Mouse (Mus musculus): ENCODE results near the gene Ankrd60.
A peak's percentile ranks its signal among the peaks of the same experiment; 100 is the strongest.

Ankrd60 gene

DNA sequence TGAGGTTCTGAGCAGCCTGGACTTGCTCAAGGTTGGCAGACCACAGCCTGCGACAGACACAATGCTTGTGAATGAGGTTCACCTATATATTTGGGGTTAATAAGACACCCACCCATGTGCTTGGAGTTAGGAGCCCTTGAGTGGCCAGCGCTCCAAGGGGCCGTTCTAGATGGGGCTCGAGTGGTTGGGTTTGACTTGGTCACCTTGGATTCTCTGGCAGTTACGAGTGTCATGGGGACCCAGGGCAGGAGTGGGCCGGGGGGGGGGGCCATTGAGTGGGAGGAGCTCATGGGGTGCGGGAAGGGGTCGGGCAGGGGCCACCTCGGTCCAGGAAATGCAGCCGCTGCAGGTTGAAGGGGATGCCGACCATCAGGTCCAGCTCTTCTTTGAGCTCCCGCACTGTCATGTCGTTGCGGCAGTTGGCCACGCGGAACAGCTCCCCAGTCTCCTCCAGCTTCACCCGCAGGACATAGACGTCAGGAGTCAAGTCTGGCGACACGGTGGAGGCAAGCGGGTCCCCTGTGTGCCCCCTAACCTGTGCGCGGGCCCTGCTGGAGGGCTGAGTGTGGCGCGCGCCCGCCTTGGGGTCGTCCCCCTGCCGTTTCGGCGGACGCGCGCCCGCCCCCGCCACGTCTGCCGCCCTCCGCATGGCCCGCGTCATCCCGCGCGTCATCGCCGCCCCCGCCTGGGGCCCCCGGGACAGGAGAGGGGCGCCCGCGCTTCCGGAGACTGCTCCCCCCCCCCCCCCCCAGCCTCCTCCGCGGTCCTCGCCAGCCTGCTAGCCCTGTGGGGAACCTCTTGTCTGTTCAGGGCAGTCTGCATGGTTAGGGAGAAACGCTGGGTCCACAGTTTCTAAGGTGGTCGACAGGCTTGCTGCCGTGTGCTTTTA is at the start of gene Ankrd60:
TSS of gene Ankrd60 (minus strand) at position 697 of the 889 bp plus-strand sequence.
- DNase-seq (ENCODE audit: low read depth): no peak

DNA sequence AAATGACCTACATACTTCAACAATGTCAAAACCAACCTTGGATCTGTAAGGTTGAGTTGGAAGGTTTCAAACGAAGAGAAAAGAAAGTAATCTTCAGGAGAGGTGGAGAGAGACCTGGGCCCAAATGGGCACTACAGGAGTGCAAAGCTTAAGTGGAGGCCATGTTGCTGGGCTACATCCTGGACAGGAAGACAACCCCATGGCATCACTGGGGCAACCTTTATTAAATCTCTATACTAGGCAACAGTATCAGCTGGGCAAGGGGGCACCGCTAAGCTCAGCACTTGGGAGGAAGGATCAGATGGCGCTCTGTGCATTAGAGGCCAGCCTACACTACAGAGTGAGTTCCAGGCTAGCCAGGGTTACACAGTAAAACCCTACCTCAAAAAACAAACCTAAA is 47.6 kb upstream of the Ankrd60 start:
- DNase-seq (ENCODE audit: low read depth): no peak

DNA sequence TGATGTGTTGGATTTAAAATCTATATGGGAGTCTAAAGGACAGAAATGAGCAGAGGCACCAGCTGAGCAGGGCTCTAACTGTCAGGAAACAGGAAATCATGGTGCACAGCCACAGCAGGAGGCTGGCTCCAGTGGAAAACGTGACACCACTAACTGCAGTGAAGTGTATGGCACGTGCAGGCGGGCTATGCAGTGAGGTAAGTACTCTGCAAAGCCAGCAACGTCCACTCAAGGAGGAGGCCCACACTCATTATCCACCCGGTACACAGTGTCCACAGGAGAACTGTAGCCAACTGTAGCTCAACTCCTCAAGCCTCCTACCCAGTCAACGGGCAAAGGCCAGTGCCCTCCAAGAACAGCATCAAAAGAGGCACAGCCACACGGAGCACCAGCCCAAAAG is 46.5 kb upstream of the Ankrd60 start:
- DNase-seq (ENCODE audit: low read depth): no peak

DNA sequence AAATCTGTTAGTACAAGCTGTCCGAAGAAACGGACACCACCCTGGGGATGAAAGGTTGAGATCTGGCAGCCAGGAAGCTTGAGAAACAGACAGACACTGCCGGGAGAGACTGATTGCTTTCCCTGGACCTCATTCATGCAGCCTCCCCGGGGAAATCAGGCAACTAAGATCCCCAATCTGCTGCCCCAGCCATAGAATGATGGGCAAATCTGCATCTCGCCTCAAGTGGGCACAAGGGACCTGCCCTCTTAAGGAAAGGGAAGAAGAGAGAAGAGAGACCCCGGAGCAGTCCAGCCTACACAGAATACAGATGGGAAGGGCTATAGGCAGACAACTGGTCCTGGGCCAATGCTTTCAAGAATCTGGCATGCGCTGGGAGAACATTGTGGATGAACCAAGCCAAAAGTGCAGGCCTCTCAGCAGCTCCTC is 44.0 kb upstream of the Ankrd60 start:
- DNase-seq (ENCODE audit: low read depth): peak; percentile 23

DNA sequence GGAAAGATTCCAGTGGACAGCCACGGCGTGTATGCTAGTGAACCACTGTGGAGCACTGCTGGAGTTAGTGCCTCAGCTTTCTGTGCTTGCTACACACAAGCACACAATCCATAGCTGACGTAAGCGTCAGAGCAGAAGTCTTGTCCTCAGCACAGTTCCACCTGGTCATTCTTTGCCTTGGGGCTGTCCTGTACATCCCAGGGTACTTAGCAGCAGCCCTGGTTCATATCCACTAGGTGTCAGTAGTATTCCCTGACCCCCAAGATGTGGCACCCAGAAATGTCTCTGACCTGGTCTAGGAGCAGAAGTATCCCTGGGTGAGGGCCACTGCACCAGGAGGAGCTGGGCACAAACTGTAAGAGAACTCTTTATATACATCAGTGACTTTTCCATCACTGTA is 42.5 kb upstream of the Ankrd60 start:
- no peak for DNase-seq (ENCODE audit: low read depth)

DNA sequence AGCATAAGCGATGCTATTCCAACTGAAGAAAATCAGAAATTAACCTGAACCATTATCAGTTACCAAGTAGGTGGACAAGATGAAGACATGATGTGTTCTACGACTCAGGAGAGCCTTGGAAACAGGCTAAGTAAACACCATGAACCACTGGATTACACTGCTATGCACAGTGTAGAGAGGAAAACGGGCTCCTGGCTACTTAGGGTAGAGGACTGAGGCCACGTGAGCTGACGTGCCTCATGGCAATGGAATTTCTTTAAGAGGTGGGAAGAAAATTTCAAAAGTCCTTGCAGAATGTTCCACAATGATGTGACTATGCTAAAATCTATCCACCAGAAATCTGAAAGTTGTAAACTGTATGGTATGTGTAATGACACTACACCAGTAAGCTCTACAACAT is 41.0 kb upstream of the Ankrd60 start:
- no peak for DNase-seq (ENCODE audit: low read depth)

DNA sequence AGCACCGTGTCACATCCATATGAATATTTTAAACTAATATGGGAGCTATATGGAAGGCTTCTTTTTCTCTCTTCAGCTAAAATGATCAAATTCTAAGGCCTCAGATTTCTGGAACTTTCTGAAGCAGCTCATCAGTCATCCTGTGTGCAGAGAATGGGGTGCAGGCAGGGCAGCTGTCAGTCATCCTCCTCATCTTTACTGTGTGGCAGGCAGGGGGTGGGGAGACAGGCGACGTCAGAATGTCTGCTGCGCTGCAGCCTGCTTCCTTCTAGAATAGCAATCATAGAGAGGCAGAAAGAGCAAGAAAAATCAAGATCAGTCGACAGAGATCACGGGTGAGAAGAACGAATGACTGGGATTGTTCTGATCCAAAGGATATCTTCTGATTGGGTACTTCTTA is 38.0 kb upstream of the Ankrd60 start:
- no peak for DNase-seq (ENCODE audit: low read depth)

DNA sequence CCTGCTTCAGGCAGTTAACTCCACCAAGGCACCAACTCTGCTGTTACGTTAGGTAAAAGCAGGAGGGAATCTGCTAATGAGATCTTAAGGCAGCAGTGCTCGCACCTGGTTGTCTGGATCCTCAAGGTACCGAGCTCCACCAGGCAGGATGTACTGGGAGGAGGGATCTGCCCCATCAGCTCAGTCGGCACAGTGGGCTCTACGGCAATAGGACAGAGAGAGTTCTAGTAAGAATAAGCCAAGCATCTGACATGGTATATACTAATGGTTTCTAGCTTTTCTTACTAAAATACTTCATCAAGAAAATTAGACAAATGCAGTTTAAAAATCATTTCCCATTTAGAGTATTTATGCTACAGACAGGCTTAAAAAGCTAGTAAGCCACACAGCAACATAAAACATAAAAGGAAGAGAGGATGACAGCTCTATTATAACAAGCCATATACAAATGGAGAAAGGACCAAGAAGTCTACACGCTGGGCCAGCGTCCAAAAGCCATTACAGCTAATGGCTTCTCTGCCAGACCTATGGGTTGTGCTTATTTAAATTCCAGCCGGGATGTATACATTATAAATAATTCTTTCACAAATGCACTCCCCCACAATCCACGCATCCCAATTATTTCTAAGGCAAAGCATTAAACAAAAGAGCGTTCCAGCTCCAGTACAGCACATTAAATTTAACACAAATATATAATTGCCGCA is 37.4 kb upstream of the Ankrd60 start:
- DNase-seq (ENCODE audit: low read depth): no peak

DNA sequence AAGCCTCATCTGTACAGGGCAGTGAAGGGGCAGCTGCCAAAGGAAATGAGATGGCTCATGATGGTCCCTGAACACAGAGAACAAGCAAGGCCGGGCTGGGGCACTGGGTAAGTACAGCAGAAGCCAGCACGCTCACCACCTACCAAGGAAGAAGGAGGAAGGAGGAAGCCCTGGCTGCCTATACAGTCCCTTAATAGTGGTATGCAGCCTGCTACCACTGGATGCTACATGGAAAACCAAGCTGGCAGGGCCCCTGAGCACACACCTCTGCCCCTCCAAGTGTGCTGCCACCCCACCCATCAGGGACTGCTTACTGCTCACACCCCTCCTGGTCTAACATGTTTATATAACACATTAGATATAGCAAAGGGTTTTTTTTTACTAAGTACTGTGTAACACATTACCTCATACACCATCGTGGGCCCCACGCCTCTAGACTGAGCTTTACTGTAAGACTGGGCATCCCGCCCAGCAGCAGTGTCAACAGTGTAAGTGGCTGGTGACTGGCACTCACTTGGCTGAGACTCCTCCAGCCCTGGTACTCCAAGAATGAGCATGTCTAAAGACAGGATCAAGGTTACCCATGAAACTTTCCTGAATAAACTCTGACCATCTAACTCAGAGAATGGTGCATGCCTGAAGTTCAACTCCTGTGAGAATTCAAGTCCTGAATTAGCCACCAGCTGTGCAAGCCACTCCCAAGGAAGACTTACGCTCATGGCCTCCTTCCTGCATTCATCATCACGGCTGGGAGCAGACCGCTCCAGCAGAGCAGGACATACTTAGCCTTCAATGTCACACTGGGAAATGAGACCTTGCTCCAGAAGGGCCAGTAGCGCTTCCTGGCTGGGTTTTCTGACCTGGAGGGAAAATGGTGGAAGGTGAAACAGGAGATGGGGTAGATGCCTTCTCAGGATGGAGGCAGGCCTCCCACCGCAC is 30.1 kb upstream of the Ankrd60 start:
- peak; percentile 66 for DNase-seq (ENCODE audit: low read depth)

DNA sequence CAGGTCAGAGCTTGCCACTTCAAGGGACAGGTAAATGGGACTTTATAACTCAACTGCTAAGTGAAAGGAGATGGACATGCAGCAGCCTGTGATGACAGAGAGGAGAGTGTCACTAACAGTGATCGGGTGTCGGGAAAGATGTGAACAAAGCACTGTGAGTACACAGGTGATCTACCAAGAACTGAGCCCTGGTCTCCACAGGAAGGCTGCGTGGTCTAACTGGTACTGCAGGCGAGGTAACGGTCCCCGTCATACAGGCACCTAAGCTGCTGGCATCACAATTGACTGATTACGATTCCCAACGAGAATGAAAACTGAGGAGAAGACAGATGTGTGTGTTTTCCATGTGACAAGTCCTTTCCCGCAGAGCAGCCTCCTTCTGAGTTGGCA is 28.2 kb upstream of the Ankrd60 start:
- DNase-seq (ENCODE audit: low read depth): no peak

DNA sequence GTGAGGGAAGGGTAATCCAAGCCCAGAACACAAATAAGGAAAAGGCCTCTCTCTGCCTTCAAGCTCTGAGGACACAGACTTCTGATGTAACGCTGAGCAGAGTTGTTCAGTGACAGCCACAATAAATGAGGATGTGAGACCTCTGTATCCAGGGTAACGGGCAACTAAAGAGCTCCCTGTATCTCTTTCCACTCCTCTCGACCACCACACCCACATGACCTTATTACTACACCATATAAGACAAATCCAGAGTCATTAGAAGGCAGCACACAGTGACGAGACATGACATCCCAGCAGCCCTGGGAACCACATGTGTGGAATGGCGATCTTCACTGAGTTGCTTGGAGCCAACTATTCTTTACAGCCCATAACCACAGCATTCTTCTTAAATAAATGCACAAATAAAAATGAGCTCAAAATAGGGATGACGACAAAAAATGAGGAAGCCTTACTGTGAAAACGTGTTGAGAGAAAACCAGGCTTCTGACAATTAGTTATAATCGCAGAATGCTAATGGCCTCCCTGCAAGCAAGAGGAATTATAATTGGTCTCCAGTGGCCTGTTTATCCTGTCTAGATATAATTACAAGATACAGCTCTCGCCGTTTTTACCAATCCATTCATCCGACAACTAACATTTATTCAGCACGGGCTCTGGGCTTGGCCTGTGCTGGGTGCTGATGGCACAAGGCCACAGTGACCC is 27.7 kb upstream of the Ankrd60 start:
- DNase-seq (ENCODE audit: low read depth): no peak

DNA sequence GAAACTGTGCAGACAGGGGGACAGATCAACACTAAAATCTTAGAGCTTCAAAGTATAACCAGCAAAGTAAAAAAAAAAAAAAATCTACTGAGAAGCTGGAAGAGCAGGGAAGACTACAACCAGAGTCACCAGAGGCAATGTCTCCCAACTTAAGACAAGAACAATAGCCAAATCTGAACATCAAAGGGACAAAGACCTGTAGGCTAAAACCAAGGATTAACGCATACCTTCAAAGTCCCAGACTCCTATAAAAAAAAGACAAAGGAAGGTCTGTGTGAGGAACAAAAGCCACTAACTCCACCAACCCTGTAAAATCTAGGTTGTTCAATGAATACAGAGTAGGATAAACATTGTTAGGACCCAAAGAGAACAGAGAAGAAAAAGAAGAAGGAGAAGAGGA is 23.7 kb upstream of the Ankrd60 start:
- no peak for DNase-seq (ENCODE audit: low read depth)

DNA sequence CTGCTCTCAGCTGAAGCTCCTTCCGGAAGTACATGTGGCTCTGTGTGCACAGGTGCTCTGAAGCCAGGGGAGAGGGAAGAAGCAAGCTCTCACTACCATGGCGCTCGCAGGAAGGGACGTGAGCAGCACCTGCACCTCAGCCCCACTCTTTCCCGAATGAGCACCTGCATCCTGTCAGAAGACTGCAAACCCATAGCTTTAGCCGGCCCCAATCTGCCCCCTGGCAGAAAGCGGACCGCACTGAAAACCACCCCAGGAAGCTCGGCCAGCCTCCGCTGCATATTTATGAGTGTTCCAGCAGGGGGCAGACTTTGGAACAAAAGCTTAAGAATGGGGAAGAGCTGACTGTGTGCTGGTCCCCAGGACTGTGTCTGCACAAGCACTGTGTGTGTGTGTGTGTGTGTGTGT is 17.2 kb upstream of the Ankrd60 start:
- DNase-seq (ENCODE audit: low read depth): peak; percentile 36

DNA sequence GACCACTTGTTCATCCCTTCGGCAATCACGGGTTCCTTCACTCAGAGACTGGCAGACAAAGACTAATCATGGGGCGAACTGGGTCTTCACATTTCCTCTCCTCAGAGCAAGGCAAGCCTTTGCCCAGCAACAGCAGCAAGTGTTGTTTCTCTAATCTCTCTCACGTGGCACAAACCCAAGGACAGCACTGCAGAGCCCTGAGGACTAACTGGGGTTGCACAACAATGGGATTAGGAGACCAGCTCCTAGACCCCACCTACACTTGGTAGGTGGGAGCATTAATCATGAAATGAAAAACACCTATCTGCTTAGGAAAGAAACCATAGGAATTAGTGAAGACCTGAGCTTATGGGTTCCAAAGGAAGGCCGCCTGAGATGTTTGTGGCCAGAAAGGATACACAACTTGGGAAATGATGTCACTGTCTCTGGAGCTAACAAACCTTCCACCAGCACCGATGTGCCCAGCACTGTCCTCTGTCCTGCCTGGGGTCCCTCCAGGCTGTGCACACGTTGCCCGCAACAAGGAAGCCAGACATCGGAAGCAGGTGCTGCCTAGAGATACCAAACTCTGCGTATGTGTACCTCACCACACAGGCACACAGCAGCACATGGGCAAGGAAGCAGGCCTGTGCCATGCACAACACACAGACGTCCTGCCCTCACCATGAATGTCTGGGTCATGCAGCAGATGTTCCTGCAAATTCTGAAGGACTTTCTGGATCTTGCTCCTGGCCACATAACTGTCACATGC is 16.3 kb upstream of the Ankrd60 start:
- DNase-seq (ENCODE audit: low read depth): no peak

DNA sequence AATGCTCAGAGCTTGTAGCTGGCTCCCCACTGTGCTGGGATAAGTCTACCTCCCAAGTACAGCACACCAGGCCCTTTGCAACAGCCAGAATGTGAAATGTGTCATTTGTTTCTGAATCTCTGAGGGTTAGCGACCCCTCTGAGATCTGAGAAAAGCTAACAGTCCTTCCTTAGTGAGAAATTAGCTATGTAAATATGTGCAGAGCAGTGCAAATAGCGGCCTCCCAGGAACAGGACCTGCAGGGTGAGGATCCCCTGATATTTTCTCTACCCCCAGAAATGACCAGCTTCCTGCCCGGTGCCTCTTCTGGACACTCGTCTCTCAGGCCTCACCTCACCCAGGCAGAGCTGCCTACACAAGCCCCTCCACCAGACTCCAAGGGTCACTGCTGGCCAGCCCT is 15.7 kb upstream of the Ankrd60 start:
- DNase-seq (ENCODE audit: low read depth): no peak

DNA sequence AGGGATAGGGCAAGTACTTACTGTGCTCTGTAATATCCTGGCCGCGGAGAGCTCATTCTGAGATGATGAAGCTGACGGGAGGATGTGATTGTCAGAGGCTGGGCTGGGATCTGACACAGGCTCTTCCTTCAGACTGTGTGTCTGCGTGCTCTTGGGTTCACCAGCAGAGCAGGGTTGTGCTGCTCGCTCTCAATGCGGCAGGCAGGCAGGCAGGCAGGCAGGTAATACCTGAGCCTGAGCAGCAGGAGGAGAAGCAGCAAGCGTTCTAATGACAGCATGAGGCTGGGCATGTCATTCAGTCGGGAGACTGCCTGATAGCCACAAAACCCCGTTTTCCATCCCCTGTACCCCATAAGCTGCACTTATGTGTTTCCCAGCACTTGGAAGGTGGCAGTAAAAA is 14.6 kb upstream of the Ankrd60 start:
- no peak for DNase-seq (ENCODE audit: low read depth)

DNA sequence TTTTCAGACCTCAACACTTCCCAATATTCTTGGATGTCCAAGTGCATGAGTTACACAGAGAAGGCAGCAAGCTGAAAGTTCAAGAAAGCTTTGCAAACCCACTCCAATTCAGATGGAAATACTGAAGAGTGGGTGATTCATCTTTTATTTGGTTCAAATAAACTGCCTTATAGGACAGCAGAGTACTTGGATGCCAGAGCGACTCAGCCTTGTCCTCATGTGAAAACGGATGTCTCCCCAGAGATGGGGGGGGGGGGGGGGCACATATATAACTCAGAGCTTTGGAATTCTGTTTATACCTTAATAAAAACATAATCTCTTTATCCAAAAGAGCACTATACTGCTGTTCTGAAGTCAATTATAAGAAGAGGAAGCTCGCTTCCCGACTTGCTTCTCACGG is 9.2 kb upstream of the Ankrd60 start:
- DNase-seq (ENCODE audit: low read depth): peak; percentile 86

DNA sequence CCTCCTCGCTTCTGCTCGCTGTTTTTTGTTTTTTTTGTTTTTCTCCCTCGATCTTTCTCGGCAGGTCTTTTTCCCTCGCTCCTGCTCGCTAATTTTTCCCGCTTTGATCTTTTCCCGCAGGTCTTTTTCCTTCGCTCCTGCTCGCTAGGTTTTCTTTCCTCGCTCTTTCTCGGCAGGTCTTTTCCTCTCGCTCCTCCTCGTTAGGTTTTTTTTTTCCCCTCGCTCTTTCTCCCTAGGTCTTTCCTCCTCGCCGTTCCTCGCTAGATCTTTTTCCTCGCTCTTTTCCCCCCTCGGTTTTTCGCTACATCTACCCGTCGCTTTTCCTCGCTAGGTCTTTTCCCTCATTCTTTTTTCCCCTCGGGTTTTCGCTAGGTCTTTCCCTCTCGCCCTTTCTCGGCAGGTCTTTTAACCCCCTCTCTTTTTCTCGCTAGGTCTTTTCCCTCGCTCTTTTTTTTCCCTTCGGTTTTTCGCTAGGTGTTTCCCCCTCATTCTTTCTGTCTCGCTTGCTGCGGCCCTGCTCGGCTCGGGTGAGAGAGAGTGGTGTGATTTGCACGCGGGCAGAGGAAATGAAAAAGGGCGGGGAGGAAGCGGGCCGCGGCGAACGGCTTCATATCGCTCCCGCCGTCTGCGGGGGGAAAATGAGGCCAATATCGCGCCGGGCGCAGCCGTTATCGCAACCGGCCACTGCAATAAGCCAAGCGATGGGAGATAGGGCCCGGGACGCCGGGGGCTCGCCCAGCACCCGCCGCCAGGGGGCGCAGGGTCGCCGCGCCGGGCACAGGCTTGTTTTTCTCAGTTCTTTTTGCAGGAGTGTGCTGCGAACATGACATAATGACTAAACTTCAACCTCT is 8.2 kb upstream of the Ankrd60 start:
- DNase-seq (ENCODE audit: low read depth): peak; percentile 52

DNA sequence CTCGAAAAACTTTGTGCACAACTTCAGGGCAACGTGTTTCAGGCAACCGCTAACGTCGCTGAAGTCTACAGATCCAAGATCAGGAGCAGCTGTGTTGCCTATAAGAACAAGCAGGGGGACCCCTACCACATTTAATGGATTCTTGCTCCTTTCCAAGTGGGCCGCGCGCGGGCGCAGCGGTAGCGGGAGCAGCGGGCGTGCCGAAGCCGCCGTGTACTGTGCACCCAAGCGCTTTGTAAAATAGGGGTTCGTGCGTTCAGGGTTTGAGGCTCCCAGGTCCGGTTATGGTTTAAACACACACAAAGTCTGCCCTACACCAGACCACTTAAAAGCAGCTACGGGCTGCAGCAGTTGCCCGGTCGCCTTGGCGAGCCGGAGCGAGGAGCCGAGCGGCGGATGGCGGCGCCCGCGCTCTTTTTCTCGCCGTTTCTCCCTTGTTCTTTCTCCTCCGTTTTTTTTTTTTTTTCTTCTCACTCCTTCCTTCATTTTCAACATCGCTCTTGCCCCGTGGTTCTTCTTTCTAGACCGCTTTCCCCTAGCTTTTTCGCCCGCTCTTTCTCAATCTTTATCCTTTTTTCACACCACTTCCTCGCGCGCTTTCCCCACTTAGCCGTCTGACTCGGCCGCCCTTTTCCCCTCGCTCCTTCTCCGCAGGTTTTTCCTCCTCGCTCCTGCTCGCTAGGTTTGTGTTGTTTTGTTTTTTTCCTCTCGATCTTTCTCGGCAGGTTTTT is 7.4 kb upstream of the Ankrd60 start:
- no peak for DNase-seq (ENCODE audit: low read depth)
